Mouse (Mus musculus) heart, embryonic 16.5 days (tissue): ENCODE measurements around the gene Prcc. TPM values are rescaled to one million over a fixed set of nuclear protein-coding genes. Genes with fewer than 3 reads are reported as not detected.
"Not testable (repeated sequence)": the region's sequence is repeated elsewhere in the genome, so short reads cannot be mapped to it uniquely, and the experiment has no call there.

Source experiments
- ATAC-seq: fragments of 200-750 bp; cut with Nextera tagmentation; replicated peaks from 2 replicates; pipeline ENCODE4 v1.8.0; 2017; ENCODE audit warnings: moderate number of reproducible peaks; ENCODE audit not compliant: insufficient read depth, low FRiP score; ENCODE audit errors: extremely low read depth
- H3K27ac ChIP-seq: fragments of 300-500 bp; sonication (generic); 2 replicates; pipeline ENCODE4 v1.5.1; 2014; ENCODE audit warnings: mild to moderate bottlenecking, low read length, control low read depth, moderate library complexity
- H3K27me3 ChIP-seq: fragments of 300-500 bp; sonication (generic); 2 replicates; pipeline ENCODE4 v1.6.1; 2014; ENCODE audit warnings: low read length, mixed read lengths; ENCODE audit not compliant: control insufficient read depth, insufficient read depth
- H3K36me3 ChIP-seq: fragments of 300-500 bp; sonication (generic); 2 replicates; pipeline ENCODE4 v1.6.1; 2014; ENCODE audit not compliant: control insufficient read depth, insufficient read depth
- H3K4me1 ChIP-seq: fragments of 300-500 bp; sonication (generic); 2 replicates; pipeline ENCODE4 v1.6.1; 2014; ENCODE audit warnings: low read length, mixed read lengths; ENCODE audit not compliant: control insufficient read depth, insufficient read depth
- H3K4me2 ChIP-seq: fragments of 300-500 bp; sonication (generic); 2 replicates; pipeline ENCODE4 v1.6.1; 2014; ENCODE audit warnings: low read depth, mild to moderate bottlenecking, control low read depth, low read length
- H3K4me3 ChIP-seq: fragments of 300-500 bp; sonication (generic); 2 replicates; pipeline ENCODE4 v1.5.1; 2014; ENCODE audit warnings: mild to moderate bottlenecking, control low read depth, low read length
- H3K9ac ChIP-seq: fragments of 300-500 bp; sonication (generic); 2 replicates; pipeline ENCODE4 v1.6.1; 2014; ENCODE audit warnings: low read length, control low read depth
- H3K9me3 ChIP-seq: fragments of 300-500 bp; sonication (generic); replicated peaks from 2 replicates; pipeline ENCODE4 v1.6.1; 2016; ENCODE audit warnings: low read length; ENCODE audit not compliant: control insufficient read depth
- WGBS: fragments of 180-500 bp; shearing (Covaris S2); extraction: QIAGEN DNeasy Blood & Tissue Kit; methylation state at CpG from one replicate; pipeline ENCODE4 v1.1.7; 2014; 5-methylcytosine and 5-hydroxymethylcytosine counted together
- polyA plus RNA-seq: library from polyadenylated mRNA; unstranded; fragments of >200 nt; fragmentation: Nextera tagmentation; extraction: Ambion mirVana; gene quantifications from 2 replicates; pipeline ENCODE4 v1.2.1, GENCODE M21; 2015

Gene Prcc
- polyA plus RNA-seq, 1 experiment from 2014 or later, result 10.6 TPM

DNA sequence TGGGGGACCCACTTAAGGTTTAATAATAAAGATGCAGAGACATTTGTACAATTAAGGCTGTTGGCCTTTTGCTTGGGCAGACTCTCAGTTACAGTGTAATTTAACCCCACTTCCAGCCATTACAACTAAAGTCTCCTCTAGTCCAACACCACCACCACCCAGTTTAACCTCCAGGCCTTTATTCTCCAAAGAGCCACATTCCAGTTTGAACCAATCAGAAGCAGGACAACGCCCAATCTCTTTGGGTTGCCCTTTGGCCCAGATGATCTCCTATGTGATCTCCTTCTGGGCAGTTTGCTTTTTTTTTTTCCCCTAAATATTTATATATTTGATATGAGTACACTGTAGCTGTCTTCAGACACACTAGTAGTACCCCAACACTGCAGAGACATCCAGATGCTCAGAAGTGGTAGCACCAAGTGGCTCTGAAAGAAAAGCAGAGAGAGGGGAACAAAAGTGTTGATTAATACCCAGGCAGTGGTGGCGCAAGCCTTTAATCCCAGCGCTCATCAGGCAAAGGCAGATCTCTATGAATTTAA lies 8.0 kb upstream of the Prcc start:
- H3K27me3 ChIP-seq, result no peaks in the 10 kb centered on the region
- 73% methylated on average over 3 of the region's 3 CpGs for WGBS
- H3K4me1 ChIP-seq, result no peaks in the 10 kb centered on the region
- no peak overlapping the region for H3K4me2 ChIP-seq
- H3K36me3 ChIP-seq, result no peaks in the 10 kb centered on the region
- H3K4me3 ChIP-seq, result no peak overlapping the region
- H3K9ac ChIP-seq, result no peak overlapping the region
- no peaks in the 10 kb centered on the region; the same call in none of the 2 replicates for H3K9me3 ChIP-seq
- ATAC-seq, result no peak
- H3K27ac ChIP-seq, result no peak overlapping the region

DNA sequence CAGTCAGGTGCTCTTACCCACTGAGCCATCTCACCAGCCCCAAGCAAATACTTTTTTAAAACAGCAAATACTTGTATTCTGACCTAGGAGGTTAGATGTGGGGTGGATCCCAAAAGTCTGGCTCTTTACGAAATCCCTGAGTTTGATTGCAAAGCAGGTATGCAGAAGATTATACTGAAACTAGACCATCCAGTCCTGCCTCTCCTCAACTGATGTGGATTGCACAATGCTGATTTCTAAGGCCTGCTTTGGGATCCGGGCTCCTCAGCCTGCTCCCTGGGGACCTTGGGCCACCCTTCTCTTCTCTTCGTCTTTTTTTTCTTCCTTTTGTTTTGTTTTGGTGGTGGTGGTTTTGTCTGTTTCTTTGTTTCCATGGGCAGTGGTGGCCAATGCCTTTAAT lies 6.1 kb upstream of the Prcc start:
- no peaks in the 10 kb centered on the region for H3K27me3 ChIP-seq
- no peaks in the 10 kb centered on the region for H3K36me3 ChIP-seq
- no peaks in the 10 kb centered on the region; the same call in none of the 2 replicates for H3K9me3 ChIP-seq
- H3K4me2 ChIP-seq, result no peak overlapping the region
- no peak overlapping the region for H3K27ac ChIP-seq
- WGBS, result 76% methylated on average over 3 of the region's 3 CpGs
- no peak overlapping the region for H3K9ac ChIP-seq
- H3K4me1 ChIP-seq, result no peaks in the 10 kb centered on the region
- ATAC-seq, result no peak
- H3K4me3 ChIP-seq, result no peak overlapping the region

DNA sequence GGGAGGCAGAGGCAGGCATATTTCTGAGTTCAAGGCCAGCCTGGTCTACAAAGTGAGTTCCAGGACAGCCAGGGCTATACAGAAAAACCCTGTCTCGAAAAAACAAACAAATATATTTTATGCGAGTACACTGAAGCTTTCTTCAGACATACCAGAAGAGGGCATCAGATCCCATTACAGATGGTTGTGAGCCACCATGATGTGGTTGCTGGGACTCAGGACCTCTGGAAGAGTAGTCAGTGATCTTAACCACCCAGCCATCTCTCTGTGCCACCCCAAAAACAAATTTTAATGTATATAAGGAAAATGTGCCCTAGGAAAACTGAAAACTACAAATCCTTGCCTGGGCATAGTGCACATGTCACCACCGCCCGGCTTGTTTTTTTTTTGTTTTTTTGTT lies 2.0 kb upstream of the Prcc start:
- ATAC-seq, H3K36me3 ChIP-seq, H3K4me3 ChIP-seq, H3K9ac ChIP-seq, H3K27me3 ChIP-seq, H3K9me3 ChIP-seq, H3K4me2 ChIP-seq, H3K27ac ChIP-seq: not testable (repeated sequence)
- H3K4me1 ChIP-seq, result peaks cover 18% of the 10 kb centered on the region
- WGBS, result 80% methylated on average over 4 of the region's 4 CpGs

GRCm38 (mm10) chr3:87886416-87886815 lies 1.0 kb upstream of the Prcc start:
- no peaks in the 10 kb centered on the region; the same call in none of the 2 replicates for H3K9me3 ChIP-seq
- H3K4me1 ChIP-seq, result peaks cover 18% of the 10 kb centered on the region
- WGBS, result 88% methylated on average over 6 of the region's 6 CpGs
- H3K4me3 ChIP-seq, result peak overlapping the region; percentile 99; the same call in 1 of the 2 replicates
- H3K4me2 ChIP-seq, result peak overlapping the region; percentile 68
- H3K27me3 ChIP-seq, result no peaks in the 10 kb centered on the region
- no peak overlapping the region for H3K9ac ChIP-seq
- ATAC-seq, result no peak
- H3K36me3 ChIP-seq, result no peaks in the 10 kb centered on the region; the same call in 1 of the 2 replicates
- H3K27ac ChIP-seq, result no peak overlapping the region

GRCm38 (mm10) chr3:87886004-87886365 lies 577 bp upstream of the Prcc start:
- Histone ChIP-seq H3K9ac (peak overlapping the region; percentile 66), H3K27me3 (no peaks in the 10 kb centered on the region), H3K27ac (no peak overlapping the region), H3K4me2 (peak overlapping the region; percentile 68), H3K4me1 (peaks cover 18% of the 10 kb centered on the region), H3K9me3 (no peaks in the 10 kb centered on the region; the same call in none of the 2 replicates), H3K4me3 (peak overlapping the region; percentile 99), H3K36me3 (peaks cover 3% of the 10 kb centered on the region; the same call in 1 of the 2 replicates)
- ATAC-seq, result no peak
- WGBS, result 13% methylated on average over 10 of the region's 10 CpGs

GRCm38 (mm10) chr3:87884708-87885251 lies 628 bp downstream of the Prcc start:
- Histone ChIP-seq H3K27me3 (no peaks in the 10 kb centered on the region), H3K27ac (peak overlapping the region; percentile 94), H3K4me1 (peaks cover 18% of the 10 kb centered on the region), H3K9me3 (no peaks in the 10 kb centered on the region; the same call in none of the 2 replicates), H3K4me2 (peak overlapping the region; percentile 81), H3K36me3 (peaks cover 8% of the 10 kb centered on the region), H3K9ac (peak overlapping the region; percentile 97), H3K4me3 (peak overlapping the region; percentile 99)
- ATAC-seq, result peak; percentile 4; the same call in 1 of the 2 replicates
- 1% methylated on average over 28 of the region's 28 CpGs for WGBS

DNA sequence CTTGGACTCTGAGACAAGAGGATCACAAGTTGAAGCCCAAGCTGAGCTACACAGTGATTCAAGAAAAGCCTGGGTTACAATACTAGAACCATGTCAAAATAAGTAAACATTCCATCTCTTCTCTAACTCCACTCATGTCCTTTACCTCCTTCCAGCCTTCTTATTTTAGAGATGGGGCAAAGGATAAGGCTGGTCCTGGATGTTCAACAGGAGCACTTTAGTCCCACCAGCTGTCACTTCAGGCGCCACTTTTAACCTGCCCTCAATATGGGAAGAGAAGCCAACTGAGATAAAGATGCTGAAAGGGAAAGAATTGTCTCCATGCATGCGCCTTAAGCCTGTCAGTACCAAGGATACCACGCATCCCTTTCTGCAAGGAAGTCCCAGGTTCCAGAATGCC lies 1.1 kb downstream of the Prcc start:
- Histone ChIP-seq H3K4me1 (peaks cover 18% of the 10 kb centered on the region), H3K27ac (peak overlapping the region; percentile 94), H3K4me3 (peak overlapping the region; percentile 99), H3K9me3 (no peaks in the 10 kb centered on the region; the same call in none of the 2 replicates), H3K36me3 (peaks cover 9% of the 10 kb centered on the region), H3K27me3 (no peaks in the 10 kb centered on the region), H3K9ac (peak overlapping the region; percentile 97), H3K4me2 (peak overlapping the region; percentile 81)
- 0% methylated on average over 3 of the region's 3 CpGs for WGBS
- ATAC-seq, result no peak

DNA sequence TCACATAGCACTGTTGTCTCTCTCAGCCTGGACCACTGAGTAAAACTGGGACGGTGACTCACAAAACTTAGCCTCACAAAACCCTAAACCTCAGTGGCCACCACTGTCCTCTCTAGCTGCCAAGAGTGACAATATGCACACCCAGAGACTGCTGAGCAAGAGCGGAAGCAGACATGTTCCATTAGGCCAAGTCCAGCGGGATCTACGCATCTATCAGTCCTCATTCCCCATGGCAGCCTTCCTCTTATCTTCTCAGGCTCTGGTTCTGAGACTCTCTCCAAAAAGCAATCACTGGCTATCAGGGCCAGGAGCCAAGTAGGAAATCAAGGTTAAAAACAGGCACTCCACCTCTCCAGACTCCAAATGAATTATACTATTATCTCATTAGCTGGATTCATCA lies 7.7 kb downstream of the Prcc start:
- H3K4me3 ChIP-seq, result no peak overlapping the region
- H3K4me2 ChIP-seq, result no peak overlapping the region
- no peaks in the 10 kb centered on the region for H3K9me3 ChIP-seq
- H3K36me3 ChIP-seq, result peaks cover 16% of the 10 kb centered on the region
- H3K27me3 ChIP-seq, result no peaks in the 10 kb centered on the region
- H3K27ac ChIP-seq, result no peak overlapping the region; the same call in 1 of the 2 replicates
- no peak; the same call in 1 of the 2 replicates for ATAC-seq
- no peak overlapping the region for H3K9ac ChIP-seq
- H3K4me1 ChIP-seq, result peaks cover 8% of the 10 kb centered on the region
- WGBS, result 57% methylated on average over 4 of the region's 4 CpGs

DNA sequence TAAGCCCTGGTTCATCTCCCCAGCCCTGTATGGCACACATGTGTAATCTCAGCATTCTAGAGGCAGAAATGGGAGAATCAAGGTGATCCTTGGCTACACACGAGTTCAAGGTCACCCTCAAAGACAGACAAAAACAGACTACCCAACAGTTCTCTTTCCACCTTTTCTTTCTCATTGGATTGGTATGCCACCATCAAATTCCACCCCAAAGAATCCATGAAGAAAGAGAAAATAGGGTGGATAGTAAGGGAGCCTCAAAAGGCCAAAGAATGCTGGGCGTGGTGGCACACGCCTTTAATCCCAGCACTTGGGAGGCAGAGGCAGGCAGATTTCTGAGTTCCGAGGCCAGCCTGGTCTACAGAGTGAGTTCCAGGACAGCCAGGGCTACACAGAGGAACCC lies 21.3 kb downstream of the Prcc start:
- H3K36me3 ChIP-seq, result peaks cover 50% of the 10 kb centered on the region

More for the DNA sequence above, 21.3 kb downstream of the Prcc start:
- H3K4me3 ChIP-seq, H3K27me3 ChIP-seq, ATAC-seq, H3K4me1 ChIP-seq, H3K9ac ChIP-seq, H3K9me3 ChIP-seq, H3K27ac ChIP-seq, H3K4me2 ChIP-seq: not testable (repeated sequence)
- WGBS, result 88% methylated on average over 4 of the region's 4 CpGs
